Mouse (Mus musculus): ENCODE results near the gene Nfrkb.

Nfrkb gene

GRCm38 (mm10) chr9:31428971-31429370, 43.0 kb downstream of the Nfrkb start:
- DNase-seq (ENCODE audit: low spot score): no peak

GRCm38 (mm10) chr9:31430011-31430410, 44.0 kb downstream of the Nfrkb start:
- no peak for DNase-seq (ENCODE audit: low spot score)

- DNase-seq (ENCODE audit: low spot score): no peak
These were observed 45.8 kb downstream of the Nfrkb start for GRCm38 (mm10) chr9:31431751-31432150.

- DNase-seq (ENCODE audit: low spot score): no peak
These were observed 46.5 kb downstream of the Nfrkb start for GRCm38 (mm10) chr9:31432336-31432975.

- no peak for DNase-seq (ENCODE audit: low spot score)
These were observed 47.4 kb downstream of the Nfrkb start for GRCm38 (mm10) chr9:31433431-31433830.

- DNase-seq (ENCODE audit: low spot score): no peak
These were observed 49.4 kb downstream of the Nfrkb start for GRCm38 (mm10) chr9:31435415-31435814.

GRCm38 (mm10) chr9:31437861-31438260, 51.9 kb downstream of the Nfrkb start:
- no peak for DNase-seq (ENCODE audit: low spot score)

- no peak for DNase-seq (ENCODE audit: low spot score)
These were observed 52.8 kb downstream of the Nfrkb start for GRCm38 (mm10) chr9:31438834-31439233.

- DNase-seq (ENCODE audit: low spot score): no peak
These were observed 53.3 kb downstream of the Nfrkb start for GRCm38 (mm10) chr9:31439341-31439740.

GRCm38 (mm10) chr9:31440366-31440765, 54.4 kb downstream of the Nfrkb start:
- DNase-seq (ENCODE audit: low spot score): no peak

GRCm38 (mm10) chr9:31441487-31441886, 55.5 kb downstream of the Nfrkb start:
- DNase-seq (ENCODE audit: low spot score): no peak

- DNase-seq (ENCODE audit: low spot score): no peak
These were observed 58.2 kb downstream of the Nfrkb start for GRCm38 (mm10) chr9:31444236-31444635.

- DNase-seq (ENCODE audit: low spot score): no peak
These were observed 63.3 kb downstream of the Nfrkb start for GRCm38 (mm10) chr9:31449145-31449772.

GRCm38 (mm10) chr9:31452166-31452565, 66.2 kb downstream of the Nfrkb start:
- no peak for DNase-seq (ENCODE audit: low spot score)

- no peak for DNase-seq (ENCODE audit: low spot score)
These were observed 68.4 kb downstream of the Nfrkb start for GRCm38 (mm10) chr9:31454356-31454755.

- no peak for DNase-seq (ENCODE audit: low spot score)
These were observed 77.2 kb downstream of the Nfrkb start for GRCm38 (mm10) chr9:31463190-31463589.

GRCm38 (mm10) chr9:31463692-31464474, 77.9 kb downstream of the Nfrkb start, which contains the start of gene Tmem45b:
Gene Tmem45b (minus strand): TSS chr9:31464462.
- no peak for DNase-seq (ENCODE audit: low spot score)

Data from T-cell, adult 2 months (primary cell).